Mouse (Mus musculus): ENCODE results near the gene Stx8.

- TF ChIP-seq USF1 (IDR thresholded peaks at IDR 0.05; ENCODE audit: low read depth) (no peak), MYOG (IDR thresholded peaks at IDR 0.05; ENCODE audit: control insufficient read depth, extremely low read depth, insufficient read length) (no peak), CTCF (IDR thresholded peaks at IDR 0.05; ENCODE audit: control insufficient read depth, insufficient read depth, insufficient read length) (no peak)
Measured at GRCm38 (mm10) chr11:68202561-68202960, 236.6 kb downstream of the Stx8 start.
